Mouse (Mus musculus) cortical plate, adult 2 months (tissue): Measurements from ENCODE around the gene Prm1.

ENCODE experiments used
- CTCF ChIP-seq: fragments of 200-500 bp; IDR thresholded peaks from 2 replicates; pipeline ENCODE4 v1.5.1; 2011; ENCODE audit warnings: mild to moderate bottlenecking, control low read depth, low read length; ENCODE audit not compliant: insufficient read depth; ENCODE audit errors: extremely low read depth
- POLR2A ChIP-seq: fragments of 200-500 bp; IDR thresholded peaks from 2 replicates; pipeline ENCODE4 v1.6.1; 2011; ENCODE audit warnings: mild to moderate bottlenecking, low read length, control low read depth; ENCODE audit not compliant: insufficient read depth; ENCODE audit errors: extremely low read depth

GRCm38 (mm10) chr16:10783883-10784792, 21.5 kb downstream of the Prm1 start:
- TF ChIP-seq POLR2A (no peak), CTCF (no peak)
